Mouse (Mus musculus) retina, embryonic 14.5 days (tissue): ENCODE measurements around the gene Rpl39l.
"Not testable (repeated sequence)": the region's sequence is repeated elsewhere in the genome, so short reads cannot be mapped to it uniquely, and the experiment has no call there.

Experiments used
- DNase-seq: peaks from one replicate; pipeline ENCODE4 v3.0.0-alpha.2; 2015; ENCODE audit warnings: low spot score

Gene Rpl39l

GRCm38 (mm10) chr16:10170005-10170404 is at the start of gene Rpl39l:
TSS of gene Rpl39l (plus strand) at chr16:10170226.
- DNase-seq = no peak

- no peak for DNase-seq
These were observed 42.4 kb upstream of the Rpl39l start for GRCm38 (mm10) chr16:10127586-10127985.

- no peak for DNase-seq
These were observed 40.7 kb upstream of the Rpl39l start for GRCm38 (mm10) chr16:10129052-10129911.

- no peak for DNase-seq
These were observed 26.9 kb upstream of the Rpl39l start for GRCm38 (mm10) chr16:10143166-10143565.

- DNase-seq = no peak
These were observed 22.6 kb upstream of the Rpl39l start for GRCm38 (mm10) chr16:10147401-10147800.

- DNase-seq = no peak
These were observed 712 bp upstream of the Rpl39l start for GRCm38 (mm10) chr16:10169123-10169905.

- no peak for DNase-seq
These were observed 1.2 kb downstream of the Rpl39l start for GRCm38 (mm10) chr16:10171276-10171675.

- no peak for DNase-seq
These were observed 2.3 kb downstream of the Rpl39l start for GRCm38 (mm10) chr16:10172179-10172820.

- DNase-seq = not testable (repeated sequence)
These were observed 17.4 kb downstream of the Rpl39l start for GRCm38 (mm10) chr16:10187461-10187860.

GRCm38 (mm10) chr16:10192679-10193506 is 22.9 kb downstream of the Rpl39l start, which contains the start of gene Atf7ip2:
TSS of gene Atf7ip2 (plus strand) at chr16:10192712.
- peak; percentile 88 for DNase-seq

GRCm38 (mm10) chr16:10208777-10209176 is 38.8 kb downstream of the Rpl39l start:
- DNase-seq = no peak

GRCm38 (mm10) chr16:10216366-10216765 is 46.3 kb downstream of the Rpl39l start:
- not testable (repeated sequence) for DNase-seq

- not testable (repeated sequence) for DNase-seq
These were observed 47.0 kb downstream of the Rpl39l start for GRCm38 (mm10) chr16:10217020-10217419.
